Mouse (Mus musculus) olfactory bulb, adult 2 months (tissue): ENCODE results near the gene Hyal3. TPM values are rescaled to one million over a fixed set of nuclear protein-coding genes. Genes with fewer than 3 reads are reported as not detected.

Experiments
- H3K27ac ChIP-seq: fragments of 200-500 bp; 2 replicates; pipeline ENCODE4 v1.5.1; 2012; ENCODE audit warnings: low read depth, low read length; ENCODE audit not compliant: insufficient read depth
- H3K4me1 ChIP-seq: fragments of 200-500 bp; 2 replicates; pipeline ENCODE4 v1.6.1; 2012; ENCODE audit warnings: low read length; ENCODE audit not compliant: control insufficient read depth, insufficient read depth
- H3K4me3 ChIP-seq: fragments of 200-500 bp; 2 replicates; pipeline ENCODE4 v1.5.1; 2012; ENCODE audit warnings: mild to moderate bottlenecking, low read depth, low read length, moderate library complexity; ENCODE audit not compliant: insufficient read depth
- CTCF ChIP-seq: fragments of 200-500 bp; IDR thresholded peaks from 2 replicates; pipeline ENCODE4 v1.5.1; 2012; ENCODE audit warnings: low read depth, mild to moderate bottlenecking, low read length, moderate library complexity; ENCODE audit not compliant: insufficient read depth
- POLR2A ChIP-seq: fragments of 200-500 bp; IDR thresholded peaks from 2 replicates; pipeline ENCODE4 v1.6.1; 2012; ENCODE audit warnings: mild to moderate bottlenecking, low read depth, low read length, moderate library complexity; ENCODE audit not compliant: insufficient read depth
- WGBS: fragments of 180-500 bp; shearing (Covaris S2); methylation state at CpG from one replicate; pipeline ENCODE4 v1.1.7; 2018; 5-methylcytosine and 5-hydroxymethylcytosine counted together
- polyA plus RNA-seq: library from polyadenylated mRNA; stranded (reverse); fragments of >200 nt; gene quantifications from 2 replicates; pipeline ENCODE4 v1.2.4, GENCODE M21; 2012; ENCODE audit warnings: low replicate concordance; ENCODE audit not compliant: missing spikeins, insufficient read depth, insufficient read length

The Hyal3 gene
- polyA plus RNA-seq, 1 experiment: not detected

GRCm38 (mm10) chr9:107586974-107587832 lies 6.6 kb downstream of the Hyal3 start, which contains the start of gene Ifrd2:
TSS of gene Ifrd2 (plus strand) at chr9:107587642.
- H3K4me3 ChIP-seq: peak within 1 kb of the TSS; percentile 76
- H3K4me1 ChIP-seq: peaks cover 2% of the 10 kb centered on the region; the same call in 1 of the 2 replicates
- no peak within 1 kb of the TSS for H3K27ac ChIP-seq
- WGBS: 12% methylated on average over 46 of the region's 46 CpGs
- TF ChIP-seq POLR2A: no peak
- no peak for TF ChIP-seq CTCF

- H3K4me3 ChIP-seq: peak overlapping the region; percentile 76
- WGBS: 5% methylated on average over 33 of the region's 33 CpGs
- H3K27ac ChIP-seq: no peak overlapping the region
- no peak for TF ChIP-seq POLR2A
- no peak for TF ChIP-seq CTCF
- H3K4me1 ChIP-seq: peaks cover 2% of the 10 kb centered on the region; the same call in 1 of the 2 replicates
Observed at GRCm38 (mm10) chr9:107587833-107588639, 7.4 kb downstream of the Hyal3 start.

- no peak overlapping the region for H3K27ac ChIP-seq
- 84% methylated on average over 25 of the region's 25 CpGs for WGBS
- no peak overlapping the region for H3K4me3 ChIP-seq
- H3K4me1 ChIP-seq: peaks cover 2% of the 10 kb centered on the region; the same call in 1 of the 2 replicates
- TF ChIP-seq POLR2A (no peak), CTCF (no peak)
Observed at GRCm38 (mm10) chr9:107590058-107590772, 9.6 kb downstream of the Hyal3 start.

GRCm38 (mm10) chr9:107590773-107591060 lies 10.1 kb downstream of the Hyal3 start:
- Histone ChIP-seq H3K4me3 (no peak overlapping the region), H3K4me1 (peaks cover 2% of the 10 kb centered on the region; the same call in 1 of the 2 replicates), H3K27ac (no peak overlapping the region)
- 93% methylated on average over 6 of the region's 6 CpGs for WGBS
- TF ChIP-seq CTCF: no peak
- no peak for TF ChIP-seq POLR2A

GRCm38 (mm10) chr9:107593101-107593976 lies 12.7 kb downstream of the Hyal3 start:
- Histone ChIP-seq H3K4me3 (no peak overlapping the region), H3K4me1 (peaks cover 2% of the 10 kb centered on the region; the same call in 1 of the 2 replicates), H3K27ac (no peak overlapping the region)
- WGBS: 82% methylated on average over 11 of the region's 11 CpGs
- no peak for TF ChIP-seq POLR2A
- TF ChIP-seq CTCF: no peak

- 79% methylated on average over 8 of the region's 8 CpGs for WGBS
- H3K4me1 ChIP-seq: 0 out of 2 replicates have a peak, but pooled peaks cover 3% of the 10 kb centered on the region
- no peak overlapping the region for H3K27ac ChIP-seq
- H3K4me3 ChIP-seq: no peak overlapping the region
- TF ChIP-seq POLR2A: no peak
- TF ChIP-seq CTCF: no peak
Observed at GRCm38 (mm10) chr9:107594281-107595062, 13.9 kb downstream of the Hyal3 start.
